Mouse (Mus musculus) limb, embryonic 12.5 days (tissue): Measurements from ENCODE around the gene Smarcd1. TPM values are rescaled to one million over a fixed set of nuclear protein-coding genes. Genes with fewer than 3 reads are reported as not detected.
"Not testable (repeated sequence)": the region's sequence is repeated elsewhere in the genome, so short reads cannot be mapped to it uniquely, and the experiment has no call there.

Source experiments
- ATAC-seq: fragments of 200-750 bp; cut with Nextera tagmentation; 2 replicates; pipeline ENCODE4 v1.8.0; 2017; ENCODE audit warnings: low read depth, moderate TSS enrichment; ENCODE audit not compliant: insufficient number of reproducible peaks, insufficient read depth, low FRiP score, low TSS enrichment
- H3K27ac ChIP-seq: fragments of 300-500 bp; sonication (generic); 2 replicates; pipeline ENCODE4 v1.5.1; 2016; ENCODE audit warnings: mild to moderate bottlenecking, moderate library complexity
- H3K27me3 ChIP-seq: fragments of 300-500 bp; sonication (generic); 2 replicates; pipeline ENCODE4 v1.6.1; 2016; ENCODE audit warnings: mild to moderate bottlenecking, moderate library complexity
- H3K36me3 ChIP-seq: fragments of 300-500 bp; sonication (generic); 2 replicates; pipeline ENCODE4 v1.6.1; 2016; ENCODE audit warnings: mild to moderate bottlenecking, moderate library complexity
- H3K4me1 ChIP-seq: fragments of 300-500 bp; sonication (generic); replicated peaks from 2 replicates; pipeline ENCODE4 v1.6.1; 2016
- H3K4me2 ChIP-seq: fragments of 300-500 bp; sonication (generic); 2 replicates; pipeline ENCODE4 v1.6.1; 2016; ENCODE audit warnings: mild to moderate bottlenecking, moderate library complexity
- H3K4me3 ChIP-seq: fragments of 300-500 bp; sonication (generic); replicated peaks from 2 replicates; pipeline ENCODE4 v1.5.1; 2016; ENCODE audit warnings: mild to moderate bottlenecking
- H3K9ac ChIP-seq: fragments of 300-500 bp; sonication (generic); replicated peaks from 2 replicates; pipeline ENCODE4 v1.6.1; 2016; ENCODE audit warnings: mild to moderate bottlenecking, moderate library complexity
- H3K9me3 ChIP-seq: fragments of 300-500 bp; sonication (generic); 2 replicates; pipeline ENCODE4 v1.6.1; 2016; ENCODE audit warnings: mild to moderate bottlenecking, moderate library complexity
- WGBS: fragments of 180-500 bp; shearing (Covaris S2); methylation state at CpG from one replicate; pipeline ENCODE4 v1.1.7; 2016; 5-methylcytosine and 5-hydroxymethylcytosine counted together
- polyA plus RNA-seq: library from polyadenylated mRNA; unstranded; fragments of >200 nt; fragmentation: Nextera tagmentation; extraction: Ambion mirVana; gene quantifications from 2 replicates; pipeline ENCODE4 v1.2.1, GENCODE M21; 2016

Smarcd1 gene
- polyA plus RNA-seq, 1 experiment from 2014 or later: 74.9 TPM

DNA sequence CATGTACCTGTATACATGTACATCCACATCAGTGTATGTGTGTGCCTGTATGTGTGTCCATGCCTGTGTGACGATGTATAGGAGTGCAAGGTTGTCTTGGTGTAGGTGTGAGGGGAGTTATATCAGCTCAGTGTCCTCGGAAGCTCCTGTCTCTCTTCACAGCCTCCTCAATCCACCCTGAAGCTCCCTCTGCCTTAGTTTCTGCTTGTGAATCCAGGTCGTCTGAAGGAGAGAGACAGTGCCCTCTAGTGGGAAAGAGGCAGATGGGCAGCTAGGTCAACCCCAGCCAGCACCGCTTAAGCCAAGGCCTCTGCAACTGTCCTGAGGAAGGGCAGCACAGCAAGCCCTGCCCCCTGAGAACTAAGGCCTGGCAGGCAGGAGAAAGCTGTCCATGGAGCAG lies 13.2 kb upstream of the Smarcd1 start:
- Histone ChIP-seq H3K9ac (no peak overlapping the region), H3K4me2 (no peak overlapping the region), H3K9me3 (no peaks in the 10 kb centered on the region), H3K36me3 (no peaks in the 10 kb centered on the region), H3K27me3 (peaks cover 36% of the 10 kb centered on the region), H3K4me3 (no peak overlapping the region), H3K27ac (no peak overlapping the region), H3K4me1 (peaks cover 11% of the 10 kb centered on the region; the same call in 1 of the 2 replicates)
- 4% methylated on average over 4 of the region's 4 CpGs for WGBS
- no peak for ATAC-seq

DNA sequence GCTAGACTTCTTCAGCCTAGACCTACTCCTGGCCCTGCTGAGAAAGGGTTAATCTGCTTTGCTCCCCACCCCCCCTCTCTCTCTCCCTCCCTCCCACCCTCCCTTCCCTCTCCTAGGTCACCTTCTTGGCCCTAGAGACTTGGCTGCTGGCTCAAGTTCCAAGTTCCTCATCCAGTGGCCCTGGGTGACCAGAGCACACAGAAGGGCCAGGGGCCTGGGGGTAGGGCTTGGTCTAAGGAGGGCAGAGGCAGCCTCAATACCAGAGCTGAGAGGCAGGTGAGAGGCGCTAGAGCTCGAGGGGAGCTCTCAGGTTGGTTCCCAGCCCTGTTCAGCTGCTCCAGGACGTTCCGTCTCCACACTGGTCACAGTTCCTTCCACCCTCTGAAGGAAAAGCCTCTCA lies 11.0 kb upstream of the Smarcd1 start:
- Histone ChIP-seq H3K9ac (no peak overlapping the region), H3K36me3 (no peaks in the 10 kb centered on the region), H3K4me1 (peaks cover 11% of the 10 kb centered on the region; the same call in 1 of the 2 replicates), H3K4me3 (no peak overlapping the region), H3K27me3 (peaks cover 43% of the 10 kb centered on the region), H3K9me3 (no peaks in the 10 kb centered on the region), H3K4me2 (no peak overlapping the region), H3K27ac (no peak overlapping the region)
- WGBS: 24% methylated on average over 4 of the region's 4 CpGs
- no peak for ATAC-seq

DNA sequence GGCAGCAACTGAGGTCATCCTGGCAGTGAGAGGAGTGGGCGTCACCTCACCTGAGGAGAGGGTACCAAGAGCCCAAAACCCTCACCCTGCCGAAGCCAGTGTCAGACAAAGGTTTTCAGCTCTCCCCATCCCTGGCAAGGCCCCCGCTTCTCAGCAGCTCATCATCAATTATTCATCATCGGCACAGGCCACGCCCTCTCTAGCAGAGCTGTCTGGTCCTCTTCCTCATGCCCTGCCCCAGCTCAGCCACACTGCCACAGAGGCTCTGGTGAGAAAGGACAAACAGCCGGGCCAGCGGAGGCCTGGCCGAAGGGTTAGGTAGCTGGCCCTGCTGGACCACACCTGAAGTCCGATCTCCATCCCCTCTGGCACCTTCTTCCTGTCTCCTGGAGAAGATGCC lies 10.0 kb upstream of the Smarcd1 start:
- no peak for ATAC-seq
- Histone ChIP-seq H3K4me3 (no peak overlapping the region), H3K9me3 (no peaks in the 10 kb centered on the region), H3K4me1 (peaks cover 11% of the 10 kb centered on the region; the same call in 1 of the 2 replicates), H3K36me3 (no peaks in the 10 kb centered on the region), H3K4me2 (no peak overlapping the region), H3K27ac (no peak overlapping the region), H3K27me3 (peaks cover 53% of the 10 kb centered on the region), H3K9ac (0 out of 2 replicates have a peak overlapping the region, but pooled peaks have one; percentile 14)
- 49% methylated on average over 9 of the region's 9 CpGs for WGBS

DNA sequence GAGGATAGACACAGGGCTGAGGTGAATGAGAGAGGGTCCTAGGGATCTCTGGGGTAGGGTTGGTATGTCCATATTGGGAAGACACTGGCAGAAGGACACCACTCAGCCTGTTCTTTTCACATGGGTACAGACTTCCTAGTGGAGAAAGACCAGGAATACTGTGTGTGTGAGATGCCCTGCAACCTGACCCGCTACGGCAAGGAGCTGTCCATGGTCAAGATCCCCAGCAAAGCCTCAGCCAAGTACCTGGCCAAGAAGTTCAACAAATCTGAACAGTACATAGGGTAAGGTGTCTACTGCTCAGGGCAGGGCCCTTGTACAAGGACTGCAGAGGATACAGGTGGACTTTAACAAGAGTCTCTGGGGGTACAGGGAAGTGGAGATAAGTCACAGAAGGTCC lies 4.6 kb upstream of the Smarcd1 start:
- 20% methylated on average over 2 of the region's 2 CpGs for WGBS
- Histone ChIP-seq H3K4me1 (0 out of 2 replicates have a peak, but pooled peaks cover 4% of the 10 kb centered on the region), H3K9me3 (no peaks in the 10 kb centered on the region), H3K27ac (no peak overlapping the region), H3K27me3 (peaks cover 48% of the 10 kb centered on the region), H3K36me3 (no peaks in the 10 kb centered on the region), H3K4me3 (no peak overlapping the region), H3K9ac (no peak overlapping the region), H3K4me2 (no peak overlapping the region)
- ATAC-seq: no peak

DNA sequence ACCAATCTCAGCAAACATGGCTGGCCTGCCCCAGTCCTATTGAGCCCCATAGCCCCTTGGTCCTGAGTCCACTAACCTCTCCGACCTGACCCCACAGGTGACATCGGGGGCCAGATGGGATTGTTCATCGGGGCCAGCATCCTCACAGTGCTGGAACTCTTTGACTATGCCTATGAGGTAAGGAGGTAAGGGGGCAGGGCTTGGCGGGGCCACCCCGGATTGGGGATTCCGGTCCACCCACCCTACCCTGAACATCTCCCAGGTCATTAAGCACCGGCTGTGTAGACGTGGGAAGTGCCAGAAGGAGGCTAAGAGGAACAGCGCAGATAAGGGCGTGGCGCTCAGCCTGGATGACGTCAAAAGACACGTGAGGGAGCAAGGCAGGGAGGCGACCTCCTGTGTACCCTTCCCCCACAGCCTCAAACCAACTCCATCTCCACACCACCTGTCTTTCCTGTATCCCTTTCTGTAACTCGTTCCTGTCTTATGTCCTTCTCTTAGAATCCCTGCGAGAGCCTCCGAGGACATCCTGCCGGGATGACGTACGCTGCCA lies 3.3 kb upstream of the Smarcd1 start:
- Histone ChIP-seq H3K36me3 (peaks cover 5% of the 10 kb centered on the region), H3K4me1 (peaks cover 13% of the 10 kb centered on the region), H3K4me3 (no peak overlapping the region), H3K9ac (no peak overlapping the region), H3K27me3 (peaks cover 39% of the 10 kb centered on the region), H3K27ac (no peak overlapping the region), H3K4me2 (no peak overlapping the region), H3K9me3 (no peaks in the 10 kb centered on the region)
- no peak for ATAC-seq
- 33% methylated on average over 19 of the region's 20 CpGs for WGBS

DNA sequence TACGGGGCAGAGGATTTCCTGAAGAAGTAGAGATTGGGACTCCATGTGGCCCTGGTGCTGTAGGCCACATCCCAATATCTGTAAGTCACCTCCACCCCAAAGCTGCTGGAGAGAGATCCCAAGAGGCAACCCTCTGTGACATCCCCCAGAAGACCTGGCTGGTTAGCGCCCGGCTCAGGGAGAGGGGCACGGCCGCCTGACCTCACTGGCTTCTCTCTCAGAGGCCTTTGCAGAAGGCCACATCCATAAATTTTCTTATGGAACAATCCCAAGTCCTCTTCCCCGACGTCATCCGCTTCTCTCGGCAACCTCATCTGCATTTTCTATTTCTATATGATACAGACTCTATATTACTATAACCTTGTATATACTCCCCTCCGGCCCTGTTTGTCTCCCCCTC lies 2.2 kb upstream of the Smarcd1 start:
- no peak overlapping the region for H3K27ac ChIP-seq
- ATAC-seq: no peak
- no peaks in the 10 kb centered on the region for H3K9me3 ChIP-seq
- H3K9ac ChIP-seq: no peak overlapping the region; the same call in 1 of the 2 replicates
- H3K4me2 ChIP-seq: no peak overlapping the region
- H3K4me3 ChIP-seq: no peak overlapping the region
- H3K27me3 ChIP-seq: peaks cover 34% of the 10 kb centered on the region
- WGBS: 82% methylated on average over 10 of the region's 10 CpGs
- peaks cover 24% of the 10 kb centered on the region for H3K4me1 ChIP-seq
- peaks cover 16% of the 10 kb centered on the region for H3K36me3 ChIP-seq

DNA sequence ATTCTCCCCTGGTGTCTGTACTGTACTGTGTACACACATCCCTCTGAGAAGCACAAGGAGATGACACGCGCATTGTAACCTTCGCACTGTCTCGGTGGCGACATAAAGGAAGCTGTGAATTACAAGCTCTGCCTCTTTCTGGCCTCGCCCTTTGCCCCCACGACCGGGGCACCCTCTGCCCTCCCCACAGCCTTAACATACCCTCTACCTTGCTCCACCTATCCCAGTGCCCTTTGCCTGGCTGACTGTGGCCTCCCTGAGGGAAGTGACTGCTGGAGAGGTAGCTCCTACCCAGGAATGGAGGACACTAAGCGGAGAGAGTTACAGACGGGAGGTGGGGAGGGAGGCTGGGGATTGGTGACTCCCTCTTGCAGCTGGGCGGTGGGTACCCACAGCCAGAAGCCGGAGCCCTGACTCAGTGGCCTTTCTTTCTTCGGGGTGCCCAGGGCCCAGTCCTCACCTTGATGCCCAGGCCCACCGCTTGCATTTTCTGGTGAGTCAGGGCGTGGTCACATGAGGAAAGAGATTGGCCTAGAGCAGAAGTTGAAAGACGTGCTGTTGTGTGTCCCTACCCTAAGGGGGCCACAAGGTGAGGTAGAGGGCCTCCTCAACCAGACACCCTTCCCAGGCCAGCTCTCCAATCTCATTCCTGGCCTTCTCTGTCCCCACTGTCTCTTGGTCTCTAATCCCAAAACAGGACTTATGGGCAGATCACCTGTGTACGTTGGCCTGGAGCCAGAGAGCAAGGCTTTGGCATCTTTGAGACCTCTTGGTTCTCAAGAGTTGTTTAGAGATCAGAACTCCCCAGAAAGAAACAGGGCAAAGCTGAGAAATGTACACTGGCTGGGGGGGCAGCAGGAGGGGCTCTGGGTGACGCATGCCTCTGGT lies 1.5 kb upstream of the Smarcd1 start:
- Histone ChIP-seq H3K4me1 (peaks cover 27% of the 10 kb centered on the region), H3K4me2 (no peak overlapping the region), H3K36me3 (peaks cover 21% of the 10 kb centered on the region), H3K27me3 (peaks cover 32% of the 10 kb centered on the region), H3K9ac (no peak overlapping the region; the same call in 1 of the 2 replicates), H3K9me3 (no peaks in the 10 kb centered on the region), H3K4me3 (no peak overlapping the region), H3K27ac (no peak overlapping the region)
- WGBS: 86% methylated on average over 18 of the region's 18 CpGs
- ATAC-seq: no peak

DNA sequence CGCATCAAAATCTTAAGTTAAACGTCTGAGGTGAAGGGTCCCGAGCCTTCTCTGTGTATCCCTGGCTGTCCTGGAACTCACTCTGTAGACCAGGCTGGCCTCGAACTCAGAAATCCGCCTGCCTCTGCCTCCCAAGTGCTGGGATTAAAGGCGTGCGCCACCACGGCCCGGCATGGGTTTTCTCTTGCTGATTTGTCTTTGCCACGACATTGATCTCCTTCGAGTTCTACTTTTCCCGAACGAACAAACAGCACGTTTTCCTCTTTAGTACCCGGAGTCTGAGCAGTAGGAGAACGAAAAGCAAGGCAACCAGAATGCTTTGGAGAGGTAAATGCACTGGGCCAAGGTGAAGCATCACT lies 310 bp upstream of the Smarcd1 start:
- Histone ChIP-seq H3K4me2 (peak overlapping the region; percentile 83), H3K4me3 (peak overlapping the region; percentile 75), H3K4me1 (peaks cover 27% of the 10 kb centered on the region), H3K36me3 (peaks cover 30% of the 10 kb centered on the region), H3K27ac (0 out of 2 replicates have a peak overlapping the region, but pooled peaks have one; percentile 97), H3K9ac (peak overlapping the region; percentile 97; the same call in 1 of the 2 replicates), H3K27me3 (peaks cover 24% of the 10 kb centered on the region)
- WGBS: 49% methylated on average over 16 of the region's 16 CpGs
- ATAC-seq, H3K9me3 ChIP-seq: not testable (repeated sequence)

DNA sequence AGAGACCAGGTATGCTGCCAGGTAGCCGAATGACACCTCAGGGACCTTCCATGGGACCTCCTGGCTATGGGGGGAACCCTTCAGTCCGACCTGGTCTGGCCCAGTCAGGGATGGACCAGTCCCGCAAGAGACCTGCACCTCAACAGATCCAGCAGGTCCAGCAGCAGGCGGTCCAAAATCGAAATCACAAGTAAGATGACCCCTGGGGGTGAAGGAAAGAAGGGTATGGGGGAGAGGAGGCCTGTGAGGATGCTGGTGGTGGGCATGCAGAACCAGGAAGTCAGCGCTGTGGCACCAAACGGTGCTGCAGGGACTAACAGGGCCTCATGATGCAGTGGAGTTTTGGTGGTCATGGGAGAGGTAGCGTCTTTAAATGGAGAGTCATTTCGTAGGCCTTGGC lies 1.2 kb downstream of the Smarcd1 start:
- Histone ChIP-seq H3K27ac (peak overlapping the region; percentile 97; the same call in 1 of the 2 replicates), H3K4me2 (peak overlapping the region; percentile 83), H3K27me3 (peaks cover 10% of the 10 kb centered on the region), H3K4me3 (peak overlapping the region; percentile 75), H3K4me1 (peaks cover 27% of the 10 kb centered on the region), H3K9ac (peak overlapping the region; percentile 97), H3K36me3 (peaks cover 42% of the 10 kb centered on the region), H3K9me3 (no peaks in the 10 kb centered on the region)
- WGBS: 63% methylated on average over 9 of the region's 9 CpGs
- ATAC-seq: no peak

DNA sequence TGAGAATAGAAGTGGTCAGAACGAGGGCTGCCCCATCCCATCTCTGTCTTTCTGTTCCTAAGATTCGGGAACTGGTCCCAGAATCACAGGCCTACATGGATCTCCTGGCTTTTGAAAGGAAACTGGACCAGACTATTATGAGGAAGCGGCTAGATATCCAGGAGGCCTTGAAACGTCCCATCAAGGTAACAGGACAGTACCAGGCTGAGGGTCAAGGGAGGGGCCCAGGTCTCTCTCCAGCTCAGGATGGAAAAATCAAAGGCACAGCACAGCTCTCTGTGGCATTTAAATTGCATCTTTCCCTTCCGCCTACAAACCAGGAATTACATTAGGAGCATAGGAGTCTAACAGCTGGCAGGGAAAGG lies 1.7 kb downstream of the Smarcd1 start:
- no peaks in the 10 kb centered on the region for H3K9me3 ChIP-seq
- no peak for ATAC-seq
- peak overlapping the region; percentile 75 for H3K4me3 ChIP-seq
- H3K27ac ChIP-seq: peak overlapping the region; percentile 97; the same call in 1 of the 2 replicates
- peak overlapping the region; percentile 83 for H3K4me2 ChIP-seq
- H3K36me3 ChIP-seq: peaks cover 48% of the 10 kb centered on the region
- H3K4me1 ChIP-seq: peaks cover 27% of the 10 kb centered on the region
- peak overlapping the region; percentile 97; the same call in 1 of the 2 replicates for H3K9ac ChIP-seq
- 82% methylated on average over 5 of the region's 5 CpGs for WGBS
- H3K27me3 ChIP-seq: peaks cover 4% of the 10 kb centered on the region

DNA sequence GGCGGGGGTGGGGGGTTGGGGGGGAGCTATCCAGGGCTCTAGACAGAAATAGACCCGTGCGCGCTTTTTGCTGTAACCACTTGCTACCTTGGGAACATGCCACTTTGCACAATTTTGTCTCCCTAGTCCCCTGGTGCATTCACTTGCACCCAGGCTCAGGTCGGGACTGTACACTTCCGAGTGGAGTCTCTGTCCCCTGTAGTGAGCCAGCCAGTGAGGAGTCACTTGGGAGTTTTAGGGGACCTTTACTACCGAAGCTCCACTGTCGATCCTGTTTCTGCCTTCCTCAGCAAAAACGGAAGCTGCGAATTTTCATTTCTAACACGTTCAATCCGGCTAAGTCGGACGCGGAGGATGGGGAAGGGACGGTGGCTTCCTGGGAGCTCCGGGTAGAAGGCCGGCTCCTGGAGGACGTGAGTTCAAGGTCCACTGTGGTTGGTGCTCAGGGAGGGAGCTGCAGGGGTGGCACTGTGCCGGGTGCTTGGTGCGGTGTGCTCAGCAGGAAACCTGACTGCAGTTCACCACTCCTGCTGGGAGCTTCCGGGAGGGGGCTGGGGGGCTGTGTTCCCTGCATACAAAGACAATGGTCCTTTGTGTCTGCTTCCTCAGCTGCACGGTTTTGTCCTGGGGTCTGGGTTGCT lies 2.2 kb downstream of the Smarcd1 start:
- H3K9me3 ChIP-seq: no peaks in the 10 kb centered on the region
- 59% methylated on average over 23 of the region's 23 CpGs for WGBS
- peaks cover 4% of the 10 kb centered on the region; the same call in 1 of the 2 replicates for H3K27me3 ChIP-seq
- H3K36me3 ChIP-seq: peaks cover 53% of the 10 kb centered on the region
- no peak for ATAC-seq
- H3K27ac ChIP-seq: peak overlapping the region; percentile 97
- H3K4me3 ChIP-seq: no peak overlapping the region; the same call in 1 of the 2 replicates
- peaks cover 27% of the 10 kb centered on the region for H3K4me1 ChIP-seq
- H3K4me2 ChIP-seq: peak overlapping the region; percentile 83
- H3K9ac ChIP-seq: peak overlapping the region; percentile 97
